Mouse (Mus musculus) induced T-regulatory cell, adult 2 months (primary cell): ENCODE measurements at regions not wholly inside any gene's neighbourhood (a gene's known extent, or its start where the extent isn't known, plus 50 kb on each side); places are given as distances from the start of the nearest gene placed in this dataset.

Source experiments
- DNase-seq: peaks from one replicate; pipeline ENCODE4 v3.0.0-alpha.2; 2012; ENCODE audit warnings: low read depth

- DNase-seq: no peak
Observed at GRCm38 (mm10) chr4:84222057-84222717, 452.9 kb downstream of the Bnc2 start.

GRCm38 (mm10) chr4:84222805-84223335 is 452.2 kb downstream of the Bnc2 start:
- DNase-seq: no peak

GRCm38 (mm10) chr4:84224556-84224955 is 450.5 kb downstream of the Bnc2 start:
- no peak for DNase-seq
